Mouse (Mus musculus): Measurements from ENCODE around the gene Ubald2.

Gene Ubald2

GRCm38 (mm10) chr11:116456234-116456633, 22.3 kb downstream of the Ubald2 start:
- intact Hi-C loops (cut with DNase I): no loop called here

GRCm38 (mm10) chr11:116459786-116460185, 25.9 kb downstream of the Ubald2 start:
- intact Hi-C loops (cut with DNase I): loop anchor here (5.0 kb wide), 1 partner anchor 232 kb away; no protein-coding TSS in a partner anchor

GRCm38 (mm10) chr11:116463338-116463737, 29.4 kb downstream of the Ubald2 start:
- intact Hi-C loops (cut with DNase I): loop anchor here (5.0 kb wide), 1 partner anchor 236 kb away; no protein-coding TSS in a partner anchor

- intact Hi-C loops (cut with DNase I): loop anchor here (5.0 kb wide), 1 partner anchor 237 kb away; no protein-coding TSS in a partner anchor
Measured at GRCm38 (mm10) chr11:116463833-116464232, 29.9 kb downstream of the Ubald2 start.

- intact Hi-C loops (cut with DNase I): loop anchor here (5.0 kb wide), 1 partner anchor 149 kb away; no protein-coding TSS in a partner anchor
Measured at GRCm38 (mm10) chr11:116466141-116466540, 32.2 kb downstream of the Ubald2 start, which contains the start of gene Qrich2. Gene Qrich2, minus strand, starts transcription at chr11:116466241.

DNA sequence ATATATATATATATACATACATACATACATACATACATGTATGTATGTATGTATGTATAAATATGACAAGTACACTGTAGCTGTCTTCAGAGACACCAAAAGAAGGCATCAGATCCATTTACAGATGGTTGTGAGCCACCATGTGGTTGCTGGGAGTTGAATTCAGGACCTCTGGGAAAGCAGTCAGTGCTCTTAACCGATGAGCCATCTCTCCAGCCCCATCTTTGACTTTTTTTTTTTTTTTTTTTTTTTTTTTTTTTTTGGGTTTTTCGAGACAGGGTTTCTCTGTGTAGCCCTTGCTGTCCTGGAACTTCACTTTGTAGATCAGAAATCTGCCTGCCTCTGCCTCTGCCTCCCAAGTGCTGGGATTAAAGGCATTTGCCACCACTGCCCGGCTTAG, 34.4 kb downstream of the Ubald2 start:
- intact Hi-C loops (cut with DNase I): loop anchor here (5.0 kb wide), 1 partner anchor 151 kb away; no protein-coding TSS in a partner anchor

- intact Hi-C loops (cut with DNase I): no loop called here
Measured at GRCm38 (mm10) chr11:116470249-116470648, 36.4 kb downstream of the Ubald2 start.

DNA sequence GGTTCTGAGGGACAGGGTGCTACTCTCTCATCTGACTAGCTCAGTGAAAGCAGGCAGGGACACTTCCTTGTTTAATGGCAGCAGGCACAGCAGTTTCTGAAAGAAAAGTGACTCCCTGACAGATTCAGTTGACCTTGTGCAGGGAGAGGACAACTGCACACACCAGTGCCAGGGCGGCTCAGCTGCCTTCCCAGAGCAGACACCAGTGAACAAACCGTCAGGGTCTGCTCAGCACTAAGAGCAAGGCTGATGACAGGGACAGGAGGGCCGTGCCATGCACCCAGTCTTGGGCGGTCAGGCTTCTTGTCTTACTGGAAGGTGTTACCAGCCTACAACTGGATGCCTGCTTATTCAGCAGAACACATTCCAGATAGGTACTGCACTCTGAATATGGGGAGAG, 37.0 kb downstream of the Ubald2 start:
- intact Hi-C loops (cut with DNase I): no loop called here

DNA sequence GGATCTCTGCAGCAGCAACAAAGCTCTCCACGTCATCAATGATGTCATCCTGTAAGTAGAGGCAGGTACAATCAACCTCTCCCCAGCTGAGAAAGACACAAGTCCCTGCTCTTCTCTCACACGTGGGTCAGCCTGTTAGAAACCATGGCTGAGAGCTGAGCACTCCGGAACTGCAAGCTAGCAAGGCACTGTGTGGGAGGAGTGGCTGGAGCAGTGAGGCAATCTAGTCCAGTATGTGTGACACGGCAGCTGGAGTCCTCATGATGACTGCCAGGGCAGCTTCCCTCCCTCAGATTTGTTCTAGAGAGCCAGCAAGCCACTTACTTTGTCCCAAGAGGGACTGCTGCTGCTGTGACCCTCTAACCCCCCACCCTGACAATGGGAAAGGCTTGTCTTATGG, 38.4 kb downstream of the Ubald2 start:
- intact Hi-C loops (cut with DNase I): no loop called here

- intact Hi-C loops (cut with DNase I): no loop called here
Measured at GRCm38 (mm10) chr11:116476041-116476440, 42.1 kb downstream of the Ubald2 start.

GRCm38 (mm10) chr11:116476696-116477095, 42.8 kb downstream of the Ubald2 start:
- intact Hi-C loops (cut with DNase I): no loop called here

DNA sequence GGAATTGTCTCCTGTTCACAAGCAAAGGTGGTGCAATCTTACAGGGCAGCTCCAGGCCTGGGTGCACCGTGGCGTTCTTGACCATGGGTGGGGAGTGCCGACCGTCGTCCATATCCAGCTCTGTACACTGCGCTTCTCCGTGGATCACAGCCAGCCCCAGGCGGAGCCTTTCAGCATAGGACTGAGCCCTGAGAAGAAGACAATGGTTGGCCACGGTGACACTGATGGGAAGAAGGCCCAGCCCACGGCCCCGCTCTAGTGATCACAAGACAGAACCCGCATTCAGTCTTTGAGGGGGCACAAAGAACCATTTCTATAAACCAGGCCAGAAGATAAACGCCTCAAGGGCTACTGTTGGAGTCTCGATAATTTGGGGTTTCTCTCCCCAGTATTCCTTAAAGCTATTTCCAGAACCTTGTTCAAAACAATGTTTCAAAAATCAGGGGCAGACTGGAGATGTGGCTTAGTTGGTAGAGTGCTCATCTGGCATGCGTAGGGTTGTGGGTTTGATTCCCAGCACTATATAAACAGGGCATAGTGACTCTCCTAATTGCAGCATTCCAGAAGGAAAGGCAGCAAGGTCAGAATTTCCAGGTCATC, 43.4 kb downstream of the Ubald2 start:
- intact Hi-C loops (cut with DNase I): no loop called here

DNA sequence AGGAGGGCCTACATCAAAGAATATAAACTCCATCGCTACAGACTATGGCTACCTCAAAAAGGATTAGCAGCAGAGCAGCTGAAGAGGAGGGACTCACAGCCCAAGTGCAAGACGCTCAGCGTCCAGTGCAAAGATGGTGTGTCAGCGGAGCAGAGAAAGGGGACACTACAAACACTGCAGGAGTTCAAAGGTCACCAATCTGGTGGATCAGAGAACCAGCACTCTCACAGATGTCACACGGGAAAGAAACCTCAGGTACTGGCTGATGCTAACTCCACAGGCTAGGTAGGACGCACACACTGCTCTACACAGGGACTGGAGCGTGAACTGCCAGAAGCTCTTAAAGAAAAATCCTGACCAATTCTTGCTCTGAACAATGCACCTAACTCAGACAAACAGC, 45.1 kb downstream of the Ubald2 start:
- intact Hi-C loops (cut with DNase I): no loop called here

DNA sequence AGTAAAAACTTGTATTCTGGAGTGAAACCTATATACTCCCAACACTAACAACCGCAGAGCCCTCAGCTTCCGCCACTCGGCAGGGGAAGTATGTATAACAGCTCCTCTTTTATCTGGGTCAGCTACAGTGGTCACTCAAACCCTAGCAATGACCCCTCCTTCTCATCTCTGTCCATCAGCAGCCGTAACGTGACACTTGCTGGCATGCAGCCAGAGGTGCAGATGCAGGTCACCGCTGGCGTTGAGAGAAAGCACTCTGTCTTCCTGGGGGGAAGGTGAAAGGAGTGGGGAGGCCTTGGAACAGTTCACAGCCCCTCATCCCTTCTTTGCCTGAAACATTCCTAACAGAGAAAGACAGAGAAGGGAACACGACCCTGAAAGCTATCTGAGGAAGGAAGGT, 45.9 kb downstream of the Ubald2 start:
- intact Hi-C loops (cut with DNase I): loop anchor here (10.0 kb wide), 1 partner anchor 55 kb away; the partner anchor contains the start of gene Sphk1

- intact Hi-C loops (cut with DNase I): loop anchor here (10.0 kb wide), 1 partner anchor 54 kb away; the partner anchor contains the start of gene Sphk1
Measured at GRCm38 (mm10) chr11:116480975-116481374, 47.1 kb downstream of the Ubald2 start.

- intact Hi-C loops (cut with DNase I): loop anchor here (10.0 kb wide), 1 partner anchor 53 kb away; the partner anchor contains the start of gene Sphk1
Measured at GRCm38 (mm10) chr11:116481776-116482175, 47.9 kb downstream of the Ubald2 start.

GRCm38 (mm10) chr11:116484261-116484660, 50.4 kb downstream of the Ubald2 start:
- intact Hi-C loops (cut with DNase I): loop anchor here (10.0 kb wide), 1 partner anchor 51 kb away; the partner anchor contains the start of gene Sphk1

- intact Hi-C loops (cut with DNase I): loop anchor here (10.0 kb wide), 1 partner anchor 47 kb away; the partner anchor contains the start of gene Sphk1
Measured at GRCm38 (mm10) chr11:116488207-116488606, 54.3 kb downstream of the Ubald2 start.
